Mouse (Mus musculus): ENCODE data around the gene Tpx2. TPM values are rescaled to one million over a fixed set of nuclear protein-coding genes. Genes with fewer than 3 reads are reported as not detected.
A peak's percentile ranks its signal among the peaks of the same experiment; 100 is the strongest.

Tpx2 gene
- total RNA-seq, 2 experiments from 2014 or later, result 51.4 to 105 TPM

DNA sequence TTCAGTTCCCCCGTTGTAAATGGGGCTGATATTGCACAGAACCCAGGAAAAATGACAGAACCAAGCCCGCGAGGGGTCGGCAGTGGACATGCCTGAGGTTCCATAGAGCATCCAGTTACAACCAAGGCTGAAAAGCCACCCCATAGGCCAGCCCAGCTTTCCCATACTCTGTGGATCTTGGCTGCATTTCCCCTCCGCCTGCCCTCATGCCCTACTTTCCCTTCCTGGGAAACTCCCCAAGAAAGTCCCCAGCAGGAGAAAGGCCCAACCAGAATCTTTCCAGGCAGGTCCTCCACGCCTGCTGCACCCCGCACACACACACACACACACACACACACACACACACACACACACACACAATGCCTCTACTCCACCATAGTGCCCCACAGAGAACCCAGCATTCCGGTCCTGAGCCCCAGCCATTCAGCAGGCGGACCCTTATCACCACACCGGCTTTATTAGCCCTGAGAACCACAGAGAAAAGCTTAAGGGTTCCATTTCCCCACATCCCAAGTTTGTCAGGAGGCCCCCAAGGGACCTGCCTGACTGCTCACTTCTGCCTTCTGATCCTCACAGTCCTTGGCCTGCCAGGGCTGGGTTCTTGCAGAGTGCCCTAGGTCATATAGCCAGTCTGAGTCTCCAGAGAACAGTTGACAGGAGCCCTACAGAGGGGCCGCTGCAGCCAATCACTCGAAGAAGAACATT, 83.8 kb downstream of the Tpx2 start:
- ATAC-seq (replicated peaks; ENCODE audit: poor library complexity, severe bottlenecking), result no peak

GRCm38 (mm10) chr2:152933048-152933447, 85.3 kb downstream of the Tpx2 start, which contains the start of gene Foxs1:
TSS of gene Foxs1 (minus strand) at chr2:152933208.
- ATAC-seq (replicated peaks; ENCODE audit: poor library complexity, severe bottlenecking), result no peak

DNA sequence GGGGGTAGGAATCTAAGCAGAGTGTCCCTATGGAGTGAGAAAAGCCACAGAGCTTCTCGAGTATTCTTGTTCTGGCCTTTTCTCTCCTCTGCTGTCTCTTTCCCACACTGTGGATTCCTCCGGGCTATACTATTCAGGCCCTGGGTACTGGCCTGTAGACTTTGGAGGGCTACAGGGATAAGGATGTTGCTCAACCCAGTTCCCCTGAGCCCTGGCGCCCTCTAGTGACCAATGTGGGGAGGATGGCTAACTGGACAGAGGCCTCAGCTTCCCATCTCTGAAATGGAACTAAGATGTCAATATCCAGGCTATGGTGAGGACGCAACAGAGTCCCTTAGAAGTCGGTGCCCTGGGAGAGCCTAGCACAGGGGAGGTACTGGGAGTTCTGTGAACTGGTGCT, 85.8 kb downstream of the Tpx2 start:
- ATAC-seq (replicated peaks; ENCODE audit: poor library complexity, severe bottlenecking), result peak; percentile 92

- peak; percentile 71 for ATAC-seq (replicated peaks; ENCODE audit: poor library complexity, severe bottlenecking)
These were observed 92.1 kb downstream of the Tpx2 start for GRCm38 (mm10) chr2:152939846-152940245.

DNA sequence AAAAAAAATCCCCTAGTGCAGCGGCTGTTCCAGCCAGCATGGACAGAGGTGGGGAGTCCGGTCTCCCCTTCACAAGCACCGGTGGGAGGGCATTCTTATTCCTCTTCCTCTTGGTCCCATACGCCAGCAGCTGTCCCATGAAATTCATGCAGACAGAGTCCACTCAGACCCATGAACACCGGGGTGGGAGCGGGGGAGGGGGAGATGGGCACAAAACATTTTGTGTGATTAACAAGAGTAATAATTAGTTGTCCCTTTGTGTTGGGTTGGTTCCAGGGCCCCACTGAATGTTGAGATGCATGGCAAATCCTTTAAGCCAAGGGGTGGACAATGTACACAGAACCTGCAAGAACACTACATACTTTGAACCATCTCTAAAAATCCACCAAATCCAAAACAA, 93.3 kb downstream of the Tpx2 start:
- no peak for ATAC-seq (replicated peaks; ENCODE audit: poor library complexity, severe bottlenecking)

GRCm38 (mm10) chr2:152941776-152942175, 94.0 kb downstream of the Tpx2 start:
- no peak for ATAC-seq (replicated peaks; ENCODE audit: poor library complexity, severe bottlenecking)

- peak; percentile 28 for ATAC-seq (replicated peaks; ENCODE audit: poor library complexity, severe bottlenecking)
These were observed 95.2 kb downstream of the Tpx2 start for GRCm38 (mm10) chr2:152942898-152943515.

GRCm38 (mm10) chr2:152943568-152943967, 95.8 kb downstream of the Tpx2 start:
- ATAC-seq (replicated peaks; ENCODE audit: poor library complexity, severe bottlenecking), result no peak

DNA sequence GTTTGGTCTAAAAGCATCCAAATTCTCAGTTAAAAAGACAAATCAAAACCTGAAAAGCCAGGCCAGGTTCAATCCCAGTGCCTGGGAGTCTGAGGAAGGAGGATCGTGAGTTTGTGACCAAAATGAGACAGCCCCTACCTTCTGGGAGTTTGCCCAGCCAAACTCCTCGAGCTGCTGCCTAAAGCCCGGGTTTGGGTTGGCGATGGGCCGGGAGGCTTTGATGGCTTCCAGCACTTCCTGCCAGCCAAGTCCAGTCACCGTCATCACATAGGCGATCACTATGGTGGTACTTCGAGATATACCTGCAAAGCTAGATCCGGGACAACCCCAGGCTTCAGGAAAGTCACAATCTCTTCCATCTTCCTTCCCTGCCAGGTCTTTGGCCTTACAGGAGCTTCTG, 96.2 kb downstream of the Tpx2 start:
- ATAC-seq (replicated peaks; ENCODE audit: poor library complexity, severe bottlenecking), result no peak

Other genes with a start within 250 kb of the Tpx2 start
- gene Defb45, start 248.6 kb upstream of the Tpx2 start, total RNA-seq (2014; fragmentation: Nextera tagmentation), result not detected in 2 replicates
- not detected in 2 replicates for gene Defb45, start 248.6 kb upstream of the Tpx2 start, total RNA-seq (2017)
- gene Defb36, start 243.6 kb upstream of the Tpx2 start, total RNA-seq (2014; fragmentation: Nextera tagmentation), result not detected in 2 replicates
- gene Defb36, start 243.6 kb upstream of the Tpx2 start, total RNA-seq (2017), result not detected in 2 replicates
- not detected in 2 replicates for gene Defb25, start 224.9 kb upstream of the Tpx2 start, total RNA-seq (2014; fragmentation: Nextera tagmentation)
- not detected in 2 replicates for gene Defb25, start 224.9 kb upstream of the Tpx2 start, total RNA-seq (2017)
- 0.45 TPM in 1 of 2 replicates, not detected in the other for gene Rem1, start 221.0 kb upstream of the Tpx2 start, total RNA-seq (2014; fragmentation: Nextera tagmentation)
- not detected in 2 replicates for gene Rem1, start 221.0 kb upstream of the Tpx2 start, total RNA-seq (2017)
- gene H13, start 178.5 kb upstream of the Tpx2 start, total RNA-seq (2014; fragmentation: Nextera tagmentation), result 180 and 213 TPM in 2 replicates
- gene H13, start 178.5 kb upstream of the Tpx2 start, total RNA-seq (2017), result 150 and 235 TPM in 2 replicates
- 11.7 and 14.5 TPM in 2 replicates for gene Mcts2, start 160.9 kb upstream of the Tpx2 start, total RNA-seq (2014; fragmentation: Nextera tagmentation)
- 5.7 and 10.9 TPM in 2 replicates for gene Mcts2, start 160.9 kb upstream of the Tpx2 start, total RNA-seq (2017)
- 5.5 and 7.6 TPM in 2 replicates for gene Id1, start 111.7 kb upstream of the Tpx2 start, total RNA-seq (2014; fragmentation: Nextera tagmentation)
- gene Id1, start 111.7 kb upstream of the Tpx2 start, total RNA-seq (2017), result 5.0 and 6.6 TPM in 2 replicates
- gene Cox4i2, start 93.8 kb upstream of the Tpx2 start, total RNA-seq (2014; fragmentation: Nextera tagmentation), result 6.8 and 13.0 TPM in 2 replicates
- 6.0 TPM in 1 of 2 replicates, not detected in the other for gene Cox4i2, start 93.8 kb upstream of the Tpx2 start, total RNA-seq (2017)
- gene Bcl2l1, start 16.2 kb upstream of the Tpx2 start, total RNA-seq (2014; fragmentation: Nextera tagmentation), result 13.2 and 27.8 TPM in 2 replicates
- gene Bcl2l1, start 16.2 kb upstream of the Tpx2 start, total RNA-seq (2017), result 10.3 and 25.2 TPM in 2 replicates
- gene Mylk2, start 63.4 kb downstream of the Tpx2 start, total RNA-seq (2014; fragmentation: Nextera tagmentation), result not detected in 2 replicates
- gene Mylk2, start 63.4 kb downstream of the Tpx2 start, total RNA-seq (2017), result not detected in 2 replicates
- gene Foxs1, start 85.2 kb downstream of the Tpx2 start, total RNA-seq (2014; fragmentation: Nextera tagmentation), result not detected in 2 replicates
- not detected in 2 replicates for gene Foxs1, start 85.2 kb downstream of the Tpx2 start, total RNA-seq (2017)
- gene Dusp15, start 103.7 kb downstream of the Tpx2 start, total RNA-seq (2014; fragmentation: Nextera tagmentation), result not detected in 2 replicates
- not detected in 2 replicates for gene Dusp15, start 103.7 kb downstream of the Tpx2 start, total RNA-seq (2017)
- gene Ttll9, start 114.5 kb downstream of the Tpx2 start, total RNA-seq (2014; fragmentation: Nextera tagmentation), result 2.4 and 13.4 TPM in 2 replicates
- gene Ttll9, start 114.5 kb downstream of the Tpx2 start, total RNA-seq (2017), result 1.7 and 2.5 TPM in 2 replicates
- gene Pdrg1, start 167.5 kb downstream of the Tpx2 start, total RNA-seq (2014; fragmentation: Nextera tagmentation), result 62.9 and 67.0 TPM in 2 replicates
- gene Pdrg1, start 167.5 kb downstream of the Tpx2 start, total RNA-seq (2017), result 98.2 and 108 TPM in 2 replicates
- gene Xkr7, start 183.9 kb downstream of the Tpx2 start, total RNA-seq (2014; fragmentation: Nextera tagmentation), result not detected in 2 replicates
- gene Xkr7, start 183.9 kb downstream of the Tpx2 start, total RNA-seq (2017), result not detected in 2 replicates
- 7.7 and 11.6 TPM in 2 replicates for gene Ccm2l, start 218.0 kb downstream of the Tpx2 start, total RNA-seq (2014; fragmentation: Nextera tagmentation)
- 0.21 and 3.3 TPM in 2 replicates for gene Ccm2l, start 218.0 kb downstream of the Tpx2 start, total RNA-seq (2017)